Mouse (Mus musculus) limb, embryonic 12.5 days (tissue): Measurements from ENCODE around the gene Pcna. TPM values are rescaled to one million over a fixed set of nuclear protein-coding genes. Genes with fewer than 3 reads are reported as not detected.

Experiments
- ATAC-seq: fragments of 200-750 bp; cut with Nextera tagmentation; 2 replicates; pipeline ENCODE4 v1.8.0; 2017; ENCODE audit warnings: low read depth, moderate TSS enrichment; ENCODE audit not compliant: insufficient number of reproducible peaks, insufficient read depth, low FRiP score, low TSS enrichment
- H3K27ac ChIP-seq: fragments of 300-500 bp; sonication (generic); 2 replicates; pipeline ENCODE4 v1.5.1; 2016; ENCODE audit warnings: mild to moderate bottlenecking, moderate library complexity
- H3K27me3 ChIP-seq: fragments of 300-500 bp; sonication (generic); 2 replicates; pipeline ENCODE4 v1.6.1; 2016; ENCODE audit warnings: mild to moderate bottlenecking, moderate library complexity
- H3K36me3 ChIP-seq: fragments of 300-500 bp; sonication (generic); 2 replicates; pipeline ENCODE4 v1.6.1; 2016; ENCODE audit warnings: mild to moderate bottlenecking, moderate library complexity
- H3K4me1 ChIP-seq: fragments of 300-500 bp; sonication (generic); replicated peaks from 2 replicates; pipeline ENCODE4 v1.6.1; 2016
- H3K4me2 ChIP-seq: fragments of 300-500 bp; sonication (generic); 2 replicates; pipeline ENCODE4 v1.6.1; 2016; ENCODE audit warnings: mild to moderate bottlenecking, moderate library complexity
- H3K4me3 ChIP-seq: fragments of 300-500 bp; sonication (generic); replicated peaks from 2 replicates; pipeline ENCODE4 v1.5.1; 2016; ENCODE audit warnings: mild to moderate bottlenecking
- H3K9ac ChIP-seq: fragments of 300-500 bp; sonication (generic); replicated peaks from 2 replicates; pipeline ENCODE4 v1.6.1; 2016; ENCODE audit warnings: mild to moderate bottlenecking, moderate library complexity
- H3K9me3 ChIP-seq: fragments of 300-500 bp; sonication (generic); 2 replicates; pipeline ENCODE4 v1.6.1; 2016; ENCODE audit warnings: mild to moderate bottlenecking, moderate library complexity
- WGBS: fragments of 180-500 bp; shearing (Covaris S2); methylation state at CpG from one replicate; pipeline ENCODE4 v1.1.7; 2016; 5-methylcytosine and 5-hydroxymethylcytosine counted together
- polyA plus RNA-seq: library from polyadenylated mRNA; unstranded; fragments of >200 nt; fragmentation: Nextera tagmentation; extraction: Ambion mirVana; gene quantifications from 2 replicates; pipeline ENCODE4 v1.2.1, GENCODE M21; 2016

Gene Pcna
- polyA plus RNA-seq, 1 experiment from 2014 or later, result 311 TPM

GRCm38 (mm10) chr2:132224359-132224758 is 28.8 kb downstream of the Pcna start:
- Histone ChIP-seq H3K4me3 (no peak overlapping the region), H3K4me2 (no peak overlapping the region), H3K9ac (no peak overlapping the region), H3K9me3 (no peaks in the 10 kb centered on the region), H3K36me3 (no peaks in the 10 kb centered on the region), H3K4me1 (no peaks in the 10 kb centered on the region; the same call in 1 of the 2 replicates), H3K27me3 (no peaks in the 10 kb centered on the region), H3K27ac (no peak overlapping the region)
- ATAC-seq, result no peak
- WGBS, result 88% methylated on average over 4 of the region's 4 CpGs

GRCm38 (mm10) chr2:132221611-132222073 is 31.5 kb downstream of the Pcna start:
- Histone ChIP-seq H3K4me1 (no peaks in the 10 kb centered on the region; the same call in 1 of the 2 replicates), H3K9ac (no peak overlapping the region), H3K4me2 (no peak overlapping the region), H3K36me3 (no peaks in the 10 kb centered on the region), H3K27me3 (no peaks in the 10 kb centered on the region), H3K27ac (no peak overlapping the region), H3K4me3 (no peak overlapping the region), H3K9me3 (no peaks in the 10 kb centered on the region)
- 62% methylated on average over 11 of the region's 11 CpGs for WGBS
- ATAC-seq, result no peak

- ATAC-seq, result no peak
- Histone ChIP-seq H3K9me3 (no peaks in the 10 kb centered on the region), H3K4me3 (no peak overlapping the region), H3K27ac (no peak overlapping the region), H3K4me1 (no peaks in the 10 kb centered on the region), H3K36me3 (no peaks in the 10 kb centered on the region), H3K4me2 (no peak overlapping the region), H3K9ac (no peak overlapping the region), H3K27me3 (no peaks in the 10 kb centered on the region)
- WGBS, result 82% methylated on average over 5 of the region's 5 CpGs
These were observed 41.0 kb downstream of the Pcna start for GRCm38 (mm10) chr2:132211995-132212656.

- Histone ChIP-seq H3K36me3 (no peaks in the 10 kb centered on the region), H3K27ac (no peak overlapping the region), H3K4me1 (no peaks in the 10 kb centered on the region), H3K27me3 (no peaks in the 10 kb centered on the region), H3K4me3 (no peak overlapping the region), H3K9me3 (no peaks in the 10 kb centered on the region), H3K4me2 (no peak overlapping the region), H3K9ac (no peak overlapping the region)
- WGBS, result 88% methylated on average over 9 of the region's 9 CpGs
- ATAC-seq, result no peak
These were observed 42.3 kb downstream of the Pcna start for GRCm38 (mm10) chr2:132210806-132211312.

- no peak for ATAC-seq
- Histone ChIP-seq H3K9me3 (no peaks in the 10 kb centered on the region), H3K36me3 (no peaks in the 10 kb centered on the region), H3K9ac (no peak overlapping the region), H3K27ac (no peak overlapping the region), H3K4me1 (no peaks in the 10 kb centered on the region), H3K4me3 (no peak overlapping the region), H3K4me2 (no peak overlapping the region), H3K27me3 (no peaks in the 10 kb centered on the region)
- WGBS, result 85% methylated on average over 8 of the region's 8 CpGs
These were observed 44.8 kb downstream of the Pcna start for GRCm38 (mm10) chr2:132208246-132208881.

- Histone ChIP-seq H3K27ac (no peak overlapping the region), H3K9me3 (no peaks in the 10 kb centered on the region), H3K4me1 (no peaks in the 10 kb centered on the region), H3K27me3 (no peaks in the 10 kb centered on the region), H3K9ac (no peak overlapping the region), H3K4me3 (no peak overlapping the region), H3K36me3 (no peaks in the 10 kb centered on the region), H3K4me2 (no peak overlapping the region)
- 84% methylated on average over 16 of the region's 16 CpGs for WGBS
- ATAC-seq, result no peak
These were observed 46.7 kb downstream of the Pcna start for GRCm38 (mm10) chr2:132206316-132206881.

GRCm38 (mm10) chr2:132205549-132205948 is 47.6 kb downstream of the Pcna start:
- no peak overlapping the region for H3K27ac ChIP-seq
- WGBS, result 64% methylated on average over 4 of the region's 4 CpGs
- ATAC-seq, result no peak
- no peak overlapping the region for H3K4me3 ChIP-seq
- no peaks in the 10 kb centered on the region for H3K27me3 ChIP-seq
- H3K4me2 ChIP-seq, result no peak overlapping the region
- H3K36me3 ChIP-seq, result no peaks in the 10 kb centered on the region
- H3K9me3 ChIP-seq, result no peaks in the 10 kb centered on the region
- H3K9ac ChIP-seq, result no peak overlapping the region
- H3K4me1 ChIP-seq, result no peaks in the 10 kb centered on the region

GRCm38 (mm10) chr2:132203773-132204172 is 49.3 kb downstream of the Pcna start:
- no peak for ATAC-seq
- 78% methylated on average over 3 of the region's 3 CpGs for WGBS

GRCm38 (mm10) chr2:132203186-132203585 is 49.9 kb downstream of the Pcna start:
- ATAC-seq, result no peak
- Histone ChIP-seq H3K4me3 (no peak overlapping the region), H3K36me3 (no peaks in the 10 kb centered on the region), H3K27ac (no peak overlapping the region), H3K9ac (no peak overlapping the region), H3K4me2 (no peak overlapping the region), H3K4me1 (no peaks in the 10 kb centered on the region), H3K9me3 (no peaks in the 10 kb centered on the region), H3K27me3 (no peaks in the 10 kb centered on the region)
- WGBS, result 72% methylated on average over 3 of the region's 3 CpGs

More at GRCm38 (mm10) chr2:132203773-132204172, 49.3 kb downstream of the Pcna start:
- Histone ChIP-seq H3K4me1 (no peaks in the 10 kb centered on the region), H3K27me3 (no peaks in the 10 kb centered on the region), H3K9me3 (no peaks in the 10 kb centered on the region), H3K9ac (no peak overlapping the region), H3K4me2 (no peak overlapping the region), H3K36me3 (no peaks in the 10 kb centered on the region), H3K4me3 (no peak overlapping the region), H3K27ac (no peak overlapping the region)
